Mouse (Mus musculus) telencephalon, adult 2 months (tissue): Measurements from ENCODE around the gene Slc38a8.
A peak's percentile ranks its signal among the peaks of the same experiment; 100 is the strongest.

Source experiments
- DNase-seq: peaks from one replicate; pipeline ENCODE4 v3.0.0-alpha.2; 2011; ENCODE audit warnings: low read depth, low spot score

Slc38a8 gene

DNA sequence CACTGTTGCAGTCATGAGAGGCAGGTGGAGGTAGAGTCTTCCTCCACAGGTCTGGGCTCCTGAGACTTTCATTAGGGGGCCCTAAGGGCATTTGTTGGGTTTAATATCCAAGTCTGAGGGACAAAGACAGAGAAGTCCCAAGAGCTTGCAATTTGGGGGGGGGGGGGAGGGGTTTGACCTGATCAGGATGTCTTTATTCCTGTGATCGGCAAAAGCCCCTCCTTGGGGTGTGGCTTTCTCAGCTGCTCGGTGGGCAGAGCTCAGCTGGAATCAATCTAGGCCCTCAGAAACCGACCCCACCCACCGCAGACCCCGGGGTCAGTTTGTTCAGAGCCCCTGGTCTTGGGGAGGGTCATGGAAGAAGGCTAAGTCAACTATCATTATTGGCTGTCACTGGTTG, at the start of gene Slc38a8:
Gene Slc38a8, minus strand, starts transcription at position 101 of the 400 bp plus-strand sequence.
- DNase-seq = no peak

- no peak for DNase-seq
These were observed 47.1 kb upstream of the Slc38a8 start for GRCm38 (mm10) chr8:119548560-119549113.

DNA sequence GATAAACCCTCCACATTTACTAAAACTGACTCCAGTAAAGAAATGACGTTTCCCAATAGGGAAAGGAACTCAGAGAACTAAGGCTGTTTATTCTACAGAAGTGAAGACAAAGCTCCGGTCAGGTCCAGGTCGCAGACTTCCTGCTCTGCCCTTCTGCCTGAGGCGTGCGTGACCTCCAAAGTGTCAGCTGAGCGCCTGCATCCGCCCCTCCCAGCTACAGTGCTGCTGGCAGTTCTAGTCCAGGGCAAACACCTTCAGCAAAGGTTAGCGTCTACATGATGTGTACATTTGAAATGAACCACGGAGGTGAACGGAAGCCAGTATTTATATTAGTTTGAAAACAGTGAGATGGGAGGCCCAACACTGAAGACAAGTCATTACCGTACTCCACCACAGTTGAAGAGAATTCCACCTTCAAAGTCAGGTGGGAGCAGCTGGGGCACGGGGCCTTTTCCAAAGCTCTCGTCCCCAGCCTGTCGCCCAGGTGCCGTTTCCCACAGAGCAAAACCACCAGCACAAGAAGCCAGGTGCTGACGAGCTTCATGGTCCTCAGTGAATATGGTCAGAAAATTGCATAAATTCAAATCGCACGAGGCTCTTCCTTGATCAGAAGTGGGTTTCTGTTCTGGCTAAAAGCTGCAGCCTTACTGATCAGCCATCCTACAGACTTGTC, 45.7 kb upstream of the Slc38a8 start:
- no peak for DNase-seq

GRCm38 (mm10) chr8:119545791-119546190, 44.3 kb upstream of the Slc38a8 start:
- DNase-seq = no peak

DNA sequence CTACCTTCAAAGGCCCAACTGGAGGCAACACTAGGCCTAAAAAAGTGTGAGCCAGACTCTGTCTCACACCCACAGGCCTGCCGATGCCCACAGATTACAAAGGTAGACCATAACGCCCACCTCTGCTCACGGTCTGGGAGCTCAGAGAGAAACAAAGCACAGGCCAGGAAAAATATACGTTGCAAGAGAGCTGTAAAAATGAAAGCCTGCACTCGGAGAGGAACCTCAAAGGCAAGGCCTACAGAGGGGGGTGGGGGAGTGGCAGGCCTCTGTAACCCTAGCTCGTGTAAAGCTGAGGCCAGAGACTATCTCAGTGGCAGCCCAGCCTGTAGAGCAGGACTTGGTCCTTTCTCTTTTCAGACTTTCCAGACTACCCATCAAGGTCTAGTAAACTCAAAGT, 43.7 kb upstream of the Slc38a8 start:
- DNase-seq = no peak

GRCm38 (mm10) chr8:119544606-119545005, 43.1 kb upstream of the Slc38a8 start:
- DNase-seq = no peak

DNA sequence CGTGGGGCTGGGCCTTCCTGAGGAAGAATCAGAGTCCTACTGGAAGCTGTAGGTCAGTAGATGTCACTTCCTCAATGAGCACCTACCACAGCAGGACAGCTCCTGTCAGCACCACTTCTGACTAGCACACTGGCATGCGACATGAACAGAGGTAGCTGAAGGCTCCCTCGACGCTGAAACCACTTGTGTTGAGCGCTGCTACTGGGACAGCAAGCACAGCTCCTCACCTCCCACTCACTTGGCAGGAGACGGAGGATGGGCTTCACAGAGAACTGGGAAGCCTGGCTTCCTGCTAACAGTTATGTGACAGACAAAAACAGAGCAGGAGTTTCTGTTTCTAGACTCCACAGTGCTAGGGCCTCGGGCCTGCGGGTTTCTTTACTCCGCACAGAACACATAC, 30.5 kb upstream of the Slc38a8 start:
- DNase-seq = peak; percentile 89

GRCm38 (mm10) chr8:119531397-119531796, 29.9 kb upstream of the Slc38a8 start:
- DNase-seq = no peak

- DNase-seq = no peak
These were observed 29.4 kb upstream of the Slc38a8 start for GRCm38 (mm10) chr8:119530937-119531336.

DNA sequence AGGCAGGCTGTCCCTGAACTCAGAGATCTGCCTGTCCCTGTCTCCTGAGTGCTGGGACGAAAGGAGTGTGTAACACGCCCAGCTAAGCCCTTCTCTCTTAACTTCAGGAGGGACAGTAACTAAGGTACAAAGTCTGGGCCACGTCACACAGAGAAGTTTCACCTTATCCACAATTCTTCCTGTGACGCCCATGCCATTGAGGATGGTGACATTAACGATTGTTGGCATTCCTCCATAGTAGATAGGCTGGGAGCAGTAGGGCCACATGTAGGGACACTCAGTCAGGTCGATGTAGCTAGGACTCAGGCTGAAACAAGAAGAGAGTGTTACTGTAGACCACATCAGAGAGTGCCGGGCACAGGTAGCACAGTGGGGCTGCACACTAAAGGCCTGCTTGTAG, 27.3 kb upstream of the Slc38a8 start:
- DNase-seq = no peak

- DNase-seq = no peak
These were observed 18.6 kb upstream of the Slc38a8 start for GRCm38 (mm10) chr8:119520102-119520501.

DNA sequence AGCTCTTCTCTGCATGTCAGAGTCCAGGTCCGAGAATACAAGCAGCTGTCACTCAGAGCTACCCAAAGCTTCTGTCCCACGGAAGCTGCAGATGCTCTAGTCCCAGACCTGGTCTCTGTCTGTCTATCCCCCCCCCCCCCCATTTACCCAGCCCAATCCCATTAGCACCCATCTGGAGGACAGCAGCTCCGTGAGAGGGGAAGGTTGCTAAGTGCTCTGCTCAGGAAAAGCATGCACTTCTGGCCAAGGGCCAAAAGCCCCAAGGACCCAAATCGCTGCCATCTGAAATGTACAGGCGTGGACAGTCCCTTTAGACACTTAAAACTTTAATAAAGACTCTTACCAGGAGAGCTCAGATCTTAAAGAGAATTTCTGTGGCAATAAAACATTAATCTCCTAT, 15.2 kb upstream of the Slc38a8 start:
- no peak for DNase-seq

- DNase-seq = no peak
These were observed 14.3 kb upstream of the Slc38a8 start for GRCm38 (mm10) chr8:119515767-119516166.

DNA sequence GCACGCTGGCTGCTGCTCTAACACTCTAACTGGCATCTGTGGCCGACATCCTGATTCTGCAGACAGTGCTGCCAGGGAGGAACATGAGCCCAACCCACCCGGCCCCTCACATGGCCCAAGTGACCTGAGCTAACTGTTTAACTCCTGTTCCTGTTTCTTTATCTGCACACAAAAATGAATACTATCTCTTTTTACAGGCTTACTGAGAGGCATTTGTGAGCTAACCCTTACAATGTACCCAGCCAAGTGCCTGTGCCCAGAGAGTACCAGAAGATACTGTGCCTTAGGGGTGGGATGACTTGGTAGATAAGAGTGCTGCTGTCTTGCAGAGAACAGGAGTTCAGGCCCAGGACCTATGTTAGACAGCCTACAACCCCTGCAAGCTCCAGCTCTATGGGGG, 13.4 kb upstream of the Slc38a8 start:
- no peak for DNase-seq

DNA sequence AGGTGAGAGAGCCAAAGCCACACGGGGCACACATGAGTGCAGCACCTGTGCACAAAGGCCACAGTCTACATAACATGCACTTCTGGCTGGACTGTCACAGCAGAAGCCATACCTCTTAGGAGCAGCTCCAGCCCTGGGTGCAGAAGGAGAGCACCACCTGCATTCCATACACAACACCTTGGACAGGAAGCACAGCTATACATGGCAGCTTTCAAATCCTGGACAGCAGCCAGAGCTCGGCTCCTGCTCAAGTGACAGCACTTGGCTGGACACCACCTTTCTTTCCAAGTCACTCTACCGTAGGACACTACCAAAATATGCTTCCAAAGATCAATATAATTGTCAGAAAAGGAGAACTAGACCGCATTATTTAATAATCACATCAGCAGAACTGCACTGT, 11.9 kb upstream of the Slc38a8 start:
- DNase-seq = no peak

GRCm38 (mm10) chr8:119511722-119512121, 10.2 kb upstream of the Slc38a8 start:
- no peak for DNase-seq

DNA sequence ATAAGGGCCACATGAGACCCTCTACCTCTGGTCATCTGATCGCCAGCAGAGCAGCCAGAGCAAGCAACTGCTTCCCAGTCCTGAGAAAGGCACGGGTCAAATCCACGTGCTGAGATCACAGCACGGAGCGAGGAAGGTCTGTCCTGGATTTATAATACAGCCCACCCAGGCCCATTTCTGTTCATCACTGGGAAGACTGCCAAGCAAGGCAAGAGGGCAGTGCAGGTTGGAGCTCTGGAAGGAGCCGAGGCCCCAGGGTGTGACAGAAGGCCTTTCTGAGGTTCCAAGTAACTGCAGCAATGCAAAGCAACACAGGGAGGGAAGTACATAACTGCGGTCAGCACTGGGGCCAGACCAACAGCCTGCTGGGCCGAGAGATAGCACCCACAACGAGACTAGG, 9.0 kb upstream of the Slc38a8 start:
- no peak for DNase-seq

GRCm38 (mm10) chr8:119506106-119506505, 4.6 kb upstream of the Slc38a8 start:
- DNase-seq = no peak

- no peak for DNase-seq
These were observed 4.0 kb upstream of the Slc38a8 start for GRCm38 (mm10) chr8:119505488-119505887.

- no peak for DNase-seq
These were observed 1.8 kb upstream of the Slc38a8 start for GRCm38 (mm10) chr8:119503191-119503767.

DNA sequence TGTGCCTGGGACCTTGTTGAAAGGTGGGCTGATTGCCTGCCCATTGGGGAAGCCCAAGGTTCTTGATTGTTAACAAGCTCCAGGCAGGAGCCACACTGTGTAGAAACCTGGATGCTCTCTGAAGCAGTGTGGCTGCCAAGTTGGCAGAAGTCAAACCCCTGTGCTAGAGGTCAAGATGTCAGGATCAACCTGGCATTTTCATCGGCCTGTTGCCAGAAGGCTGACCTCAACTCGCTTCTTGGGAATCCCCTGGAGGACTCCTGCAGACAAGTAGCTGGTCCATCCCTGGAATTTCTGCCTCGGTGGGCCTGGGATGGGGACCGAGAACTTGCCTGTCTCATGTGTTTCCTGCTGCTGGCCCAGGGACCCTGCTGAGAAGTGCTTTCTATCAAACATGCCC, 613 bp upstream of the Slc38a8 start:
- DNase-seq = no peak

GRCm38 (mm10) chr8:119499836-119500235, 1.7 kb downstream of the Slc38a8 start:
- no peak for DNase-seq

DNA sequence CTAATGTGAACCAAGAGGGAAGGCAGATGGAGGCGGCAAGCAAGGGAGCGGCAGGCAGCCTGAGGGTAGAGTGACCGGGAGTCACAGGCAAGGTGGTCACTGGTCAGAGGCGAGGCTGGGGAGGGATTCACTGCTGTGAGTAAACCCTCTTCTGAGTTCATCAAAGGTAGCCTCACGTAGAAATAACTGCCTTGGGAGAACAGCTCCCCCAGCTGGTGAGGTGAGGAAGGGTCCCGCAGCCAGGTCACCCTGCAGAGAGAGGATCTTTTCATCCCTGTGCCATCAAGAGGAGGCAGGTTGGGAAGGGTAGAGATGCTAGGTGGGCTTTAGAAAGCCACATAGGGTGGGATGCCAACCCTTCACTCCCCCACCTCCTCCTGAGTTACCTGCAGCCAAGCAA, 4.7 kb downstream of the Slc38a8 start:
- DNase-seq = no peak
